Mouse (Mus musculus): ENCODE data around the gene Faah. TPM values are rescaled to one million over a fixed set of nuclear protein-coding genes. Genes with fewer than 3 reads are reported as not detected.

The Faah gene
- 100 to 1,000 TPM; 126 to 198 TPM for polyA plus RNA-seq (2017; shearing (Covaris generic))

GRCm38 (mm10) chr4:116017902-116018746 lies at the start of gene Faah:
Faah (minus strand) TSS chr4:116017926.

GRCm38 (mm10) chr4:116053399-116053961 lies 35.8 kb upstream of the Faah start, which contains the start of gene Nsun4:
Nsun4 (minus strand) TSS chr4:116053876.

DNA sequence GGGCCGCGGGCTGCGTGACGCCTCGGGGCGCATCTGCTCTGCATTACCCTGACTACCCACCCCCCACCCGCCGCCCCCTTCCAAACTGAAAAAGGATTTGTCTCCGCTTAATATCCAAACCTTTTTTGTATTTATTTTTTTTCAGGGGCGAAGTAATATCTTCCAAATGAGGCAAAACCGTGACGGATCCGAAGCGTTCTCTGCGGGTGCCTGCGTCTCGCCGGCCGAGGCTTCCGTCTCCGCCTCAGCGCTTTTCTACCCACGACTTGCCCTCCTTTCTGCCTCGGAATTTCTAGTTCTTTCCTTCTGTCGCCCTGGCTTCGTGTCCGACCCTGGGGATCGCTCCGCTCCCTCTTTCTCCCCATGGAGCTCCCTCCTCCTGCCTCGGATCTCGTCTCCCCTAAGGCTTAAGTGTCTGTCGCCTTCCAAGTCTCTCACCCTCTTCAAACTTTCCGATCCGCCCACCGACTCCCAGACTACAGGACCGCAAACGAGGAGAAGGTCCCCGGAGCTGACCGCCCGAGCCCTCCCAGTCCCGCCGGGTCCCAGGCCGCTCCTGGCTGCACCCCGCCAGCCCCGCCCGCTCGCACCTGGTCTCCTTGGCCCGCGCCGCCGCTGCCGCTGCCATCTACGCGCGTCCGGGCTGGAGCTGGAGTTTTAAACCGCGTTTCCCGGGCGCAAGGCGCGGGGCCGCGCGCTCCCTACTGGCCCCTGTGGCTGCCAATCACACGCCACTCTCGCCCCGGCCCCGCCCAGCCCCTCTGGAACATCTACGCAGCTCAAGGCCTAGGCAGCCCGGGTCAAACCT lies 78.2 kb downstream of the Faah start, which contains the start of gene Dmbx1:
Gene Dmbx1 (minus strand): TSS at position 632 of the 808 bp plus-strand sequence.

Other genes starting within 250 kb of the Faah start
- under 1 TPM in 1 of 2 experiments, not detected in 1; 0.47 TPM for gene Tex38, start 236.9 kb downstream of the Faah start, polyA plus RNA-seq (2017; shearing (Covaris generic))
- 10 to 100 TPM; 40.1 to 46.2 TPM for gene Atpaf1, start 233.1 kb downstream of the Faah start, polyA plus RNA-seq (2017; shearing (Covaris generic))
- gene Mob3c, start 189.8 kb downstream of the Faah start, polyA plus RNA-seq (2017; shearing (Covaris generic)) = 10 to 100 TPM; 19.6 to 24.1 TPM
- gene Mknk1, start 178.7 kb downstream of the Faah start, polyA plus RNA-seq (2017; shearing (Covaris generic)) = 10 to 100 TPM; 57.3 to 68.6 TPM
- gene Kncn, start 133.5 kb downstream of the Faah start, polyA plus RNA-seq (2017; shearing (Covaris generic)) = 1 to 10 TPM in 1 of 2 experiments, not detected in 1; 2.3 TPM
- 1 to 10 TPM in 1 of 2 experiments, not detected in 1; 1.6 TPM for gene 6430628N08Rik, start 127.3 kb downstream of the Faah start, polyA plus RNA-seq (2017; shearing (Covaris generic))
- 1 to 10 TPM in 1 of 2 experiments, under 1 TPM in 1; 0.04 to 2.1 TPM for gene Dmbx1, start 78.0 kb downstream of the Faah start, polyA plus RNA-seq (2017; shearing (Covaris generic))
- gene Nsun4, start 36.0 kb upstream of the Faah start, polyA plus RNA-seq (2017; shearing (Covaris generic)) = 10 to 100 TPM; 23.5 to 25.0 TPM
- 100 to 1,000 TPM; 365 to 424 TPM for gene Uqcrh, start 57.1 kb upstream of the Faah start, polyA plus RNA-seq (2017; shearing (Covaris generic))
- 10 to 100 TPM; 38.4 to 39.0 TPM for gene Lrrc41, start 57.3 kb upstream of the Faah start, polyA plus RNA-seq (2017; shearing (Covaris generic))
- 1 to 10 TPM; 2.5 to 4.4 TPM for gene Rad54l, start 105.8 kb upstream of the Faah start, polyA plus RNA-seq (2017; shearing (Covaris generic))
- 10 to 100 TPM; 27.6 to 41.3 TPM for gene Pomgnt1, start 105.9 kb upstream of the Faah start, polyA plus RNA-seq (2017; shearing (Covaris generic))
- gene Lurap1, start 133.4 kb upstream of the Faah start, polyA plus RNA-seq (2017; shearing (Covaris generic)) = under 1 TPM; 0.13 to 0.34 TPM
- under 1 TPM in 1 of 2 experiments, not detected in 1; 0.32 TPM for gene Tspan1, start 149.7 kb upstream of the Faah start, polyA plus RNA-seq (2017; shearing (Covaris generic))
- gene 1700042G07Rik, start 155.4 kb upstream of the Faah start, polyA plus RNA-seq (2017; shearing (Covaris generic)) = not detected
- not detected for gene Gm49337, start 155.5 kb upstream of the Faah start, polyA plus RNA-seq (2017; shearing (Covaris generic))
- 1 to 10 TPM; 3.8 to 5.7 TPM for gene Pik3r3, start 203.7 kb upstream of the Faah start, polyA plus RNA-seq (2017; shearing (Covaris generic))

Data from inflammation-experienced regulatory T-cells (primary cell).